Mouse (Mus musculus): ENCODE data around the gene Rgs9bp. TPM values are rescaled to one million over a fixed set of nuclear protein-coding genes. Genes with fewer than 3 reads are reported as not detected.
A peak's percentile ranks its signal among the peaks of the same experiment; 100 is the strongest.

Gene Rgs9bp
- total RNA-seq (2021): 0.37 and 0.56 TPM in 2 replicates
- long read RNA-seq, experiment 1: 0 reads
- long read RNA-seq, experiment 2: 0 reads

DNA sequence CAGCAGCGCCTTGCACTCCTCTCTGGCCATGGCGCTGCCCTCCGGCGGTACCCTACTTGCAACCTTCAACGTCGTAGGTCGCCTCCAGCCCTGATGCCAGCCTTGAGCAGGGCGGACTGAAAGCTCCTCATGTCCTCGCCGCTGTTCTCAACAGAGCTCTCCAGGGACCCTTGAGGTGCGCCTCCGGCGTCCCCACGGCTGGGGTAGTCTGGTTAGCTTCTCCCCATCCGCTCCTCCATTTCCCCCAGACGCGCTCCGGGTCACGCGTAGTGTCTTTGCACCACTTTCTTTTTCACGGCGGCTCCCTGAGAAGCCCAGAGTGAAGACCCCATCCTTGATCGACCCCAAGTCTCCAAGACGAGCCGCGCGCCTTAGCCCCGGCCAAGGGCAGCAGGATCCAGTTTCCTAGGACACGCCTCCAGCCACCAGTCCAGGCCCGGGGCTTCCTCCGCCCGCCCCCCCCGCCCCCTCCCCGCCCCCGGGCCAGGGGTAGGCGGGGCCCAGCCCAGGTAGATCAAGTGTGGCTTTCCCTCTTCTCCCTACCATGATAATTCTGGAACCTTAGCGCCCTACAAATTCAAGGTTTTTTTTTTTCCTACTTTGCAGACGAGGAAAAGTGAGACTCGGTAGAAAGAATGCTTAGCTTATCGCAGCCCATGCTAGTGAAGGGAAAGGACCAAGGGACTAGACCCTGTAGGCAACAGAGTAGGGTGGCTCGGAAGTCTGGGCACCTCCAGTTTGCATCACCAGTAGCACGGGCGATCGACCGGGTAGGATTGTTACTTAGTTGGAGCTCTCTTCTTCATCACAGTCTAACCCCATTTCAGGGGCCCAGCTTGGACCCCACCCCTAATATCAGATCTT, at the start of gene Rgs9bp:
TSS of gene Rgs9bp (minus strand) at position 392 of the 864 bp plus-strand sequence.
- peak; percentile 53 for DNase-seq

DNA sequence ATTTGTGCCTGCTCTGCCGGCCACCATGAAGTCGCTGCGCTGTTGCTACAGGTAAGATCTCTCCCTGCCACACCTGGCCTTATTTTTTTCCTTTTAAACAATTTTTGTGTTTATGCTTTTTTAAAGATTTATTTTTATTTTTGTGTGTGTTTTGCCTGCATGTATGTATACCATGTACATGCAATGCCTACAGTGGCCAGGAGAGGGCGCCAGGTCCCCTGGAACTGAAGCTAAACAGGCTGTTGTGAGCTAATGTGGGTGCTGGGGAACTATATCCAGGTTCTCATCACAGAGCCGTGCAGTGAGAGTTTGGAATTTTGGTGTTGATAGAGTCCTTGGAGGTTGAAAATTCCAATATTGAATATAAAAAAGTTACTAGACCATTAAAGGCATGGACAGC, 43.1 kb upstream of the Rgs9bp start:
- DNase-seq: peak; percentile 53

GRCm38 (mm10) chr7:35627371-35627770, 42.0 kb upstream of the Rgs9bp start:
- DNase-seq: no peak

DNA sequence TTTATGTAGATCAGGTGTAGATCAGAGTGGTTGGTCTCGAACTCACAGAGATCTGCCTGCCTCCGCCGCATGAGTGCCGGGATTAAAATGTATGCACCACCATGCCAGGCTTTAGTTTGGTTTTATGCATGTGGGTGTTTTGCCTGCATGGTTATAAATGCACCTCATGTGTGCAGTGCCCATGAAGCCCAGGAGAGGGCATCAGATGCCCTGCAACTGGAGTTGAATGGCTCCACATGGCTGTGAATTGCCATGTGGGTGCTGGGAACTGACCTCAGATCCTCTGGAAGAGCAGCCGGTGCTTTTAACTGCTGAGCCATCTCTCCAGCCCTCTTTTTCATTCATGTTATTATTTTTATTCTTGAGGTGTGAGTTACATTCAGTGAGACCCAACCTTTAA, 40.7 kb upstream of the Rgs9bp start:
- DNase-seq: no peak

DNA sequence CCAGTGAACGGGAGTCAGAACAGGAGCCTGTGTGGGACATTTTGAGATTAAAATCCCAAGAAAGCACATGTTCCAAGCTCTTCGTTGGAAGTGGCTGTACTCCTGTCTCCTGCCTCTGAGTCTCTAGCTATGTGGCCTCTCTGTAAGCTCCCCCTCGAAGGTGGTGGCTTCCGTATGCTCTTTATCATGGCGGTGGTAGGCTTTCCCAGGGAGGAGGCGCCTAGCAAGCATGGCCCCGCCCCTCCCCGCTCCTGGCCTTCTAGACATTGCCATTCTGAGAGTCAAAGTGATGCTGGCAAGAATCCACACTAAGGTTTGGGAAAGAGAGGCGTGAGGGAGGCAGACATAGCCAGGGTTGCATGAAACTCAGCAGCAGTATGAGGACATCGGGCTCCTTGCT, 37.2 kb upstream of the Rgs9bp start:
- DNase-seq: peak; percentile 24

GRCm38 (mm10) chr7:35617513-35617912, 32.1 kb upstream of the Rgs9bp start:
- DNase-seq: no peak

DNA sequence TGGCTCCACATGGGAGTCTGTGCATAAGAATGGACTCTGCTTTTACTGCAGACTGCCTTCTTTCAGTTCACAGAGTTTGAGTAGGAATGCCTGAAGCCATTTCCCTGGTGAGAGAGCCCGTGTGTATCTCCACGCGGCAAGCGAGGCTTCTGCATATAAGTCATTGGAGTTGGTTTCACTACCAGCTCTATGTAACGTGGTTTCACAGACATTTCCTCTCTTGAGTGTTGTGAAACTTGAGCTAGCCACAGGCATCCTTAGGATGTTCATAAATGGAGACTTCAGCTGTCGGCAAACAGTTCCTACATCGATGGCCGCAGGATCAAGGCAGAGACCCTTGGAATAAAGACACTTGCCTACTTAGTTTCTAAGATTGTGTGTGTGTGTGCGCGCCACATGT, 23.9 kb upstream of the Rgs9bp start:
- no peak for DNase-seq

- DNase-seq: no peak
These were observed 21.4 kb upstream of the Rgs9bp start for GRCm38 (mm10) chr7:35606816-35607215.

DNA sequence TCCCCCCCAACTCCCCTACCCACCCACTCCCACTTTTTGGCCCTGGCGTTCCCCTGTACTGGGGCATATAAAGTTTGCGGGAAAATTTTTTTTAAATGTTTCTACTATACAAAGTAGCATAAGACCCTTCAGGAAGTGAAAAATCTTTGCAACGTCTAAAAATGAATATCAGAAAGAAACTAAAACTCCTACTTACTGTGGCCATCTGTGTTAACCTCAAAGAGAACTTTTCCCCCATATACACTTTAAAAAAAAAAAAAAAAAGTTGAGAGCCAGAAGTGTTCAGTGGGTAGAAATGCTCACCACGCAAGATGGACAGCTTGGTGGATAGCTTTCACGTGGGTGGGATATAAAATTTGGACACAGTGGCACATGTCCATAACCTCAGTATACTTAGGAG, 17.4 kb upstream of the Rgs9bp start:
- no peak for DNase-seq

- no peak for DNase-seq
These were observed 15.7 kb upstream of the Rgs9bp start for GRCm38 (mm10) chr7:35601106-35601505.

DNA sequence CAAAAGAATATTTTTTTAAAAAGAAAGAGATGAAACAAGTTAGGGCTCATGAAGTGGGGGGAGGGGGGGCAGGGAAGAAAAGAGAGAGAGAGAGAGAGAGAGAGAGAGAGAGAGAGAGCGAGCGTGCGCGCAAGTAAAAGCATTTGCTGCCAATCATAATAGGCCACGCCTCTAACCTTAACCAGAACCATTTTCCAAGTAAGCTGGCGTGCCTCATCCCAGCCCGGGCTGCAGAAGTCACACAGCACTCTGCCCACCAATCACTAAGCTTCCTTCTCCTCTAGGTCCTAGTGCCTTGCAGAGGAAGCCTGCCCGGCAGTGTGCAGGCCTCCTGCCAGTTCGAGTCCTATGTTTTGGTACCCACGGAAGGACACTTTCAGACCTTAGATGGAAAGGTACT, 14.6 kb upstream of the Rgs9bp start:
- DNase-seq: no peak

DNA sequence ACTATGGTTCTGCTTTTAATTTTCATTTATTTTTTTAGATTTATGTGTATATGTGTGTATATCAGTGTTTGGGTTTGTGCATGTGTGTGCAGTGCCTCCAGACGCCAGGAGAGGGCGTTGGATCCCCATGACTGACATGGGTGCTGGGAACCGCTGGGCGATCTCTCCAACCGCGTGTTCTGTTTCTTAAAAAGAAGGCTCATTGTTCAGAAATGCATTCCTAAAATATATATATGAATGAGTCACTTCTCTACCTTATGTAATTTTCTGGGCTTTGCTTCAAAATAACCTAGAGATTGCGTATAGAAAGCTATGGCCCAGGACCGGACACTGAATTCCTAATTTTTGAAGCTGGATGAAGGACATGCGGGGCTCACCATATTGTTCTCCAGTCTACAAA, 14.1 kb upstream of the Rgs9bp start:
- DNase-seq: no peak

- no peak for DNase-seq
These were observed 8.9 kb upstream of the Rgs9bp start for GRCm38 (mm10) chr7:35594311-35594710.

DNA sequence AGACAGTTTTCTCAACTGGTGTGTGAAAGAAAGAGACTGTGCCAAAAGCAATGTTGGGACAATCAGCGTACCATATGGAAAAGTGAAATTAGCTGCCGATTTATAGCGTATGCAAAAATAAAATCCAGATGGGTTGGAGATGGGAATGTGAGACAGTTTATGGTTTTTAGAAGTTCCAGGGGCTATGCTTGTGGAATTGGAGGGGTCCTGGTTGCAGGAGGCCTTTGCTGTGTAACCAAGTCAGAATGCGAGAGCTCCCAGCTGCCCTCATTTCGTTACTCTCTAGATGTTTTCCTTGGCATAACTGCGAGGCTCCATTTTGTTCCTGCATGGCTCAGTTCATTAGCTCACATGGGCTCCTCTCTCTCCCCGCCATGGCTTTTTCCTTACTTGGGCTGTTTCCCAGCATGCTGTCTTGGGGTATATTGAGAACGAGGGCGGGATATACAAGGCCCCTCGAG, 5.4 kb upstream of the Rgs9bp start:
- DNase-seq: peak; percentile 43

DNA sequence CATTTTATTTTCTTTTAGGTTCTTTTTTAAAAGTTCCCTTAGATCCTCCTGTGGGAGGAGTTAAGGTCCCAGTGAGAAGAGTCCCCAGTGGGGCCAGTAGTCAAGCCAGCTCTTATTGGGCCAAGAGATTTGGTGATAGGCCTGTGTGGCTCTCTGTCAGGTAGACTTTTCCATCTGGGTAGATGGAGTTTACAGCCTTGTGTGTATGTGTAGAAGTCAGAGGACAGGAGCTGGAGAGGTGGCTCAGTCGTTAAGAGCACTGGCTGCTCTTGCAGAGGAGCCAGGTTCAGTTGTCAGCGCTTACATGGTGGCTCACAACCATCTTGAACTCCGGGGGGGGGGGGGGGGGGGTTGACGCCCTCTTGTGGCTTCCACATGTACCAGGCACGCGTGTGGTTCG, 4.1 kb upstream of the Rgs9bp start:
- DNase-seq: no peak

DNA sequence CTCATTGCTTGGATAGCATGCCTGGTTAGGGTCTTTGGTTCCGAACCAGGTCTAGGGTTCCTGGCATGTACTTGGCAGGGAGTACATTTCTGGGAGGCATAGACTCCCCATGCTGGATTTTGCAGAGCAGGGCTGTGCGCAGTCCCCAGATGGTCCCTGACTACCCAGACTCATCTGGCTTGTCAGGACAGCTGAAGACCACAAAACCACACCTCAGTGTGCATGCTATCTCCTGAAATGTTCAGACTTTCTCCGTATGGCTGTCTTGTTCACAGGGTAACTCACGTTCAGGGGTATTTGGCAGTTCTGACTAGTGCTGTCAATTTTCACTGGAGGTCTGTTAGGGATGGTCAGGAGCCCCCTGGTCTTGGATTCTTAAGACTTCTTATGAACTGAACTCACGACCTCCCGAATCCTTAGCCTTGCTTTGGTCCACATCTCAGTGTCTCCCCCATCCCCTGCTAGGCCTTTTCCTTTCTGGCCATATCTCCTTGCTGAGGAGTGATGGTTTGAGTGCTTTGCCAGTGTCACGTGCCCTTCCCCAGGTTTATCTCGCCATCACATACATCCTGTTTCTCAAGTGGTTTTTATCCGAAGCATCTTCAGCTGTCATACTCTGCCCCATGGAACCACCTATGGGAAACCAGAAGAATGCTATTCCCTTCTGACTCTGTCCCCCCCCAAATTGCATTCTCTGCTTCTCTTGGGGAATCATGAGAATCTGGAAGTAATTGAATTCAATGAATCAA, 3.5 kb upstream of the Rgs9bp start:
- DNase-seq: no peak

GRCm38 (mm10) chr7:35587728-35588127, 2.3 kb upstream of the Rgs9bp start:
- no peak for DNase-seq

DNA sequence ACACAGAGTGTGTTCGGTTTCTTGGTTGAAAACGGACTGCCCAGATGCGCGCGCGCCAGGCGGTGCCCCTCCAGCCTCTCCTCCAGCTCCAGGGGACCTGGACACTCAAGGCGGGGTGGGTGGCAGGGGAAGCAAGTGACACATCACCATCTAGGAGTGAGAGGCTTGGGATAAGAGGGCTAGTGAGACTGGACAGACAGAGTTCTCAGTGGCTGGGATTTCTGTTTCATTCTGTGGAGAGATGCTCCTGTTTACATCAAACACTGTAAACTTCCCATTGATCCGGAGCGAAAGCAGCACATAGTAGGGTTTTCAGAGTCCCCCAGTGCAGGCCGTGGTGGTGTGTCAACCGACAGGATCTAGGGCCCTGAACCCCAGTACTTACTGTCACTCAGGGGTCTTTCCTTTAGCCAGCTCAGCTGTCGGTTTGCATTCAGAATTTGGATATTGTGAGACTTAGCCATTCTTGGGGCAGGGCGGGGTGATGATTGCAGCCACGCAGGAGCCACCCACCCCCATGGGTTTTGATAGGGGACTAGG, 1.6 kb upstream of the Rgs9bp start:
- DNase-seq: peak; percentile 18

GRCm38 (mm10) chr7:35586055-35586905, 898 bp upstream of the Rgs9bp start, which contains the start of gene Ankrd27:
Ankrd27 (plus strand) TSS chr7:35586244.
- DNase-seq: peak; percentile 96

DNA sequence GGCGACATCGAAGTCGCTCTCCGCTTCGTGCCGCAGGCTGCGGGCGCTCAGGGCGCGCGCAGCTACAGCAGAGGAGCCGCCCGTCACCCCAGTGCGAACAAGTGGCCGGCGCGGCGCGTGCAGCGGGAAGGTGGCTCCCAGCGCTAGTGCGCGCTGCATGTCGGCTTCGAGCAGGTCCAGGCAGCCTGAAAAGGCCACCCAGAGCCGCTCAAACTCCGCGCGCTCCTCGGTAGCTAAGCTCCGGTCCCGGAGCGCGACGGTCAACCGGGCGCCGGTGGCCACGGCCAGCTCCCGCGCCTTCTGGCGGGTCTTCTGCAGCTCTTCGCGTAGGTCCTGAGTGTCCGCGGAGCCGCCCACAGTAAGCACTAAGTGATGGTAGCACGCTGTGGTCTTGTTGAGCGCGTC, 594 bp downstream of the Rgs9bp start:
- peak; percentile 58 for DNase-seq

DNA sequence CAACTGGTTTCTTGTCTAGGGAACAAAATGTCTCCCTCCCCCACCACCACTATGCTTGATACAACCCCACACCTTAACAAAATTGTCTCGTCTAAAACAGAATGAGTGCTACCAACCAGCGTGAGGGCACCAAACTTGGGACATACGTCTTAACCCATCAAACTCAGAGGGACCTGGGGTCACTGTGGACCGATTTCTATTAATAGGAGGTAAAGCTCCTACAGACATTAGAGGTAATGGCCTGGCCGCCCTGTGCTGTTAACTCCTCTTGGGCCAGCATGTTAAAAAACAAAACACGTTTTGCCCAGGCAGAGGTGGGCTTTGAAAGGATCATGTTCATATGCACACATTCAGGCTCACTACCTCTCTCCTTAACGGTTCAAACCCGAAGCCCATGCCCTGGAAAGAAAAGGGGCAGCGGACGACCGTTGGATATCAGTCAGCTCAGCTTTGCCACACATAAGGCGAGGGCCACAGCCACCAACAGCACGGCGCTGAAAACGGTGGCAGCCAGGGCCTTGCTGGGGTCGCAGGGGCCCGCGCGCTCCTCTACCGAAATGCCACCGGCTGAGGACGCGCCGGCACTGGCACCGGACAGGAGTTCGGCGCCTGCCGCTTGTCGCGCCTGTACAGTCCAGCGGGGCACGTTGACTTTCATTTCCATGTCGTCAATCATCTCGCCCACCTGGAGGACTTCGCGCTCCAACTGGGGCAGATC, 1.2 kb downstream of the Rgs9bp start:
- no peak for DNase-seq
